Mouse (Mus musculus) ES-E14 (cell line): ENCODE measurements at regions not wholly inside any gene's neighbourhood (a gene's known extent, or its start where the extent isn't known, plus 50 kb on each side); places are given as distances from the start of the nearest gene placed in this dataset.

Experiments used
- DNase-seq: peaks from one replicate; pipeline ENCODE4 v3.0.0-alpha.2; 2013; ENCODE audit warnings: low read depth, low spot score
- H3K27ac ChIP-seq: 2 replicates; pipeline ENCODE4 v1.5.1; 2012; ENCODE audit warnings: low read depth, mild to moderate bottlenecking, low read length, moderate library complexity, mixed read lengths; ENCODE audit not compliant: poor library complexity, insufficient read depth, severe bottlenecking
- H3K36me3 ChIP-seq: 2 replicates; pipeline ENCODE4 v1.6.1; 2012; ENCODE audit warnings: mild to moderate bottlenecking, low read length, moderate library complexity, mixed read lengths; ENCODE audit not compliant: control insufficient read depth, poor library complexity, insufficient read depth, severe bottlenecking
- H3K4me1 ChIP-seq, 2 experiments: fragments of 150-350 bp in 1 of 2; sonication (generic) in 1 of 2; 2 replicates each; pipeline ENCODE4 v1.6.1; 2012; ENCODE audit warnings: low read length in 2 of 2, mild to moderate bottlenecking in 1 of 2, mixed read lengths in 1 of 2; ENCODE audit not compliant: control insufficient read depth in 2 of 2, insufficient read depth in 2 of 2, poor library complexity in 1 of 2
- H3K4me3 ChIP-seq, 2 experiments: fragments of 150-350 bp in 1 of 2; sonication (generic) in 1 of 2; 2 replicates each; pipeline ENCODE4 v1.5.1; 2012; ENCODE audit warnings: low read length in 2 of 2, low read depth in 1 of 2, mild to moderate bottlenecking in 1 of 2, mixed read lengths in 1 of 2; ENCODE audit not compliant: insufficient read depth in 1 of 2, poor library complexity in 1 of 2, severe bottlenecking in 1 of 2
- H3K9ac ChIP-seq: 2 replicates; pipeline ENCODE4 v1.6.1; 2012; ENCODE audit warnings: low read depth, mild to moderate bottlenecking, low read length, mixed read lengths; ENCODE audit not compliant: poor library complexity, insufficient read depth, severe bottlenecking
- H3K9me3 ChIP-seq: fragments of 150-350 bp; sonication (generic); 2 replicates; pipeline ENCODE4 v1.6.1; 2012; ENCODE audit warnings: low read depth, mild to moderate bottlenecking, low read length; ENCODE audit not compliant: control insufficient read depth, insufficient read depth
- CHD2 ChIP-seq: IDR thresholded peaks from 2 replicates; pipeline ENCODE4 v1.6.1; 2014; ENCODE audit warnings: mild to moderate bottlenecking, low read depth, low read length, inconsistent platforms
- HCFC1 ChIP-seq: IDR thresholded peaks from 2 replicates; pipeline ENCODE4 v1.6.1; 2012; ENCODE audit warnings: low read length, inconsistent platforms, borderline replicate concordance; ENCODE audit not compliant: insufficient read depth
- MAFK ChIP-seq: IDR thresholded peaks from 2 replicates; pipeline ENCODE4 v1.6.1; 2014; ENCODE audit warnings: mild to moderate bottlenecking, low read depth, low read length, inconsistent platforms; ENCODE audit not compliant: insufficient read depth
- ZC3H11A ChIP-seq: IDR thresholded peaks from 2 replicates; pipeline ENCODE4 v1.6.1; 2012; ENCODE audit warnings: low read depth, mild to moderate bottlenecking, inconsistent platforms, low read length, borderline replicate concordance
- ZNF384 ChIP-seq: IDR thresholded peaks from 2 replicates; pipeline ENCODE4 v1.6.1; 2012; ENCODE audit warnings: low read depth, low read length, inconsistent platforms
- in situ Hi-C, 2 experiments: fragments of 600-800 bp; cut with MboI; formaldehyde crosslinking; loops; one replicate each; pipeline ENCODE4 v1.15.1; 2025; ENCODE audit warnings: low sequenced_read_pairs in 2 of 2, inconsistent platforms in 1 of 2; ENCODE audit not compliant: unreplicated experiment in 2 of 2

GRCm38 (mm10) chr9:47226476-47227271 is 228.1 kb downstream of the Gm4791 start:
- in situ Hi-C loops: no loop called here

GRCm38 (mm10) chr9:47227298-47227697 is 228.8 kb downstream of the Gm4791 start:
- Histone ChIP-seq H3K9ac (no peak overlapping the region), H3K4me3 (no peak overlapping the region), H3K27ac (no peak overlapping the region), H3K36me3 (no peaks in the 10 kb centered on the region), H3K9me3 (no peaks in the 10 kb centered on the region), H3K4me1 (no peaks in the 10 kb centered on the region)
- in situ Hi-C loops: no loop called here
- DNase-seq: no peak
- no peak for TF ChIP-seq MAFK
- TF ChIP-seq HCFC1: no peak
- no peak for TF ChIP-seq CHD2
- TF ChIP-seq ZNF384: no peak
- no peak for TF ChIP-seq ZC3H11A

More at GRCm38 (mm10) chr9:47226476-47227271, 228.1 kb downstream of the Gm4791 start:
- Histone ChIP-seq H3K9me3 (no peaks in the 10 kb centered on the region), H3K4me1 (no peaks in the 10 kb centered on the region), H3K27ac (no peak overlapping the region), H3K36me3 (no peaks in the 10 kb centered on the region), H3K4me3 (no peak overlapping the region), H3K9ac (no peak overlapping the region)
- no peak for DNase-seq
- TF ChIP-seq MAFK (no peak), HCFC1 (no peak), CHD2 (no peak), ZNF384 (no peak), ZC3H11A (no peak)

GRCm38 (mm10) chr9:47228736-47229135 is 230.2 kb downstream of the Gm4791 start:
- H3K27ac ChIP-seq: no peak overlapping the region
- in situ Hi-C loops: no loop called here
- H3K4me3 ChIP-seq: no peak overlapping the region
- TF ChIP-seq MAFK (no peak), ZC3H11A (no peak), ZNF384 (no peak), HCFC1 (no peak), CHD2 (no peak)
- H3K9me3 ChIP-seq: no peaks in the 10 kb centered on the region
- H3K36me3 ChIP-seq: no peaks in the 10 kb centered on the region
- DNase-seq: no peak
- H3K4me1 ChIP-seq: no peaks in the 10 kb centered on the region
- H3K9ac ChIP-seq: no peak overlapping the region

- in situ Hi-C loops: no loop called here
Observed at GRCm38 (mm10) chr9:47229296-47229695, 230.8 kb downstream of the Gm4791 start.

More at GRCm38 (mm10) chr9:47229296-47229695, 230.8 kb downstream of the Gm4791 start:
- H3K36me3 ChIP-seq: no peaks in the 10 kb centered on the region
- no peak overlapping the region for H3K27ac ChIP-seq
- no peak overlapping the region for H3K4me3 ChIP-seq
- no peak overlapping the region for H3K9ac ChIP-seq
- no peaks in the 10 kb centered on the region for H3K9me3 ChIP-seq
- DNase-seq: no peak
- H3K4me1 ChIP-seq: no peaks in the 10 kb centered on the region
- TF ChIP-seq ZC3H11A (no peak), HCFC1 (no peak), ZNF384 (no peak), CHD2 (no peak), MAFK (no peak)
